Mouse (Mus musculus): ENCODE results near the gene Hmx1. TPM values are rescaled to one million over a fixed set of nuclear protein-coding genes. Genes with fewer than 3 reads are reported as not detected.

Gene Hmx1
- polyA plus RNA-seq, 1 experiment, result 0.19 TPM

DNA sequence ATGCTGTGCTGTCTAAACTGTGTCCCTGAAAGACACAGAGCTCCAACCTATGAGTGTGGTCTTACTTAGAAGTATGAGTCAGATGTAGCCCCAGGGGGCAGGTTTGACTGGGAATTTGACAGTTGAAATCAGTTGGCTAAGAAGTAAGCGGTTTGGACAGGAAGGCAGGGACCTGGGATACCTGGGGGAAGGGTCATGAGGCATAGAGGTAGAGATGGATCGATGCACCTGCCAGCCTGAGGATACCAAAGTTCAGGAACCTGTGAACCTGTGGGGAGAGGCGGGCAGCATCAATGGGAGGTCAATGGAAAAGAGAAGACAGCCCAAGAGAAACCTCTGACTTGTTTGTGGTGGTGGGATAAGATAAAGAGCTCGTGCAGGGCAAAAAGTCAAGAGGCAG lies 32.7 kb downstream of the Hmx1 start:
- Histone ChIP-seq H3K27ac (ENCODE audit: insufficient read depth, low read depth, low read length) (no peak overlapping the region), H3K4me1 (ENCODE audit: control insufficient read depth, insufficient read depth, low read length) (no peaks in the 10 kb centered on the region; the same call in 1 of the 2 replicates), H3K36me3 (ENCODE audit: control insufficient read depth, insufficient read depth, low read length) (no peaks in the 10 kb centered on the region), H3K4me3 (ENCODE audit: insufficient read depth, low read depth, low read length) (no peak overlapping the region), H3K27me3 (replicated peaks; ENCODE audit: control insufficient read depth, insufficient read depth, low read length) (no peaks in the 10 kb centered on the region)
- DNase-seq, result no peak
- 84% methylated on average over 4 of the region's 4 CpGs for WGBS
- TF ChIP-seq POLR2A (IDR thresholded peaks at IDR 0.05; ENCODE audit: low read depth, low read length) (no peak), CTCF (conservative IDR thresholded peaks at IDR 0.05; ENCODE audit: insufficient read depth, insufficient read length, low read depth, low read length) (no peak)

DNA sequence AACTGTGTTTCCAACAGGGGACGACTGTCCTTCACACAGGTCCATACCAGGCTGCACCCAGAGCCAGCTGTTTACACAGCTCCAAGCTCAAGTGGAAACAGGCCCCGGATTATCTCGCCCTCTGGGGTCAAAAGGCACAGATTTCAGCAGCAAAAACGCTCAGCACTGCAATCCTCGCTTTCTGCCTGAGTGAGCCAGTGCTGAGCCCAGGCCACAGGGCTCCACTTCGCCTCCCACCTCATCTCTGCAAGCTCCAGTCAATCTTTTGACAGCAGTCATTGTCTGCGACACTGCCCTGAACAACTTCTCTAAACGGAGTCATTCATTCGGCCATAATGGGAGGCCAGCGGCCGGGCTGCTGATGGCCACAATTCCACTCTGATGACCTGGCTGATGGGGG lies 36.3 kb downstream of the Hmx1 start:
- TF ChIP-seq POLR2A (IDR thresholded peaks at IDR 0.05; ENCODE audit: low read depth, low read length) (no peak), CTCF (conservative IDR thresholded peaks at IDR 0.05; ENCODE audit: insufficient read depth, insufficient read length, low read depth, low read length) (no peak)
- Histone ChIP-seq H3K4me3 (ENCODE audit: insufficient read depth, low read depth, low read length) (no peak overlapping the region), H3K4me1 (ENCODE audit: control insufficient read depth, insufficient read depth, low read length) (peaks cover 7% of the 10 kb centered on the region), H3K36me3 (ENCODE audit: control insufficient read depth, insufficient read depth, low read length) (no peaks in the 10 kb centered on the region), H3K27me3 (replicated peaks; ENCODE audit: control insufficient read depth, insufficient read depth, low read length) (no peaks in the 10 kb centered on the region), H3K27ac (ENCODE audit: insufficient read depth, low read depth, low read length) (no peak overlapping the region)
- DNase-seq, result peak; percentile 81
- 16% methylated on average over 11 of the region's 11 CpGs for WGBS

DNA sequence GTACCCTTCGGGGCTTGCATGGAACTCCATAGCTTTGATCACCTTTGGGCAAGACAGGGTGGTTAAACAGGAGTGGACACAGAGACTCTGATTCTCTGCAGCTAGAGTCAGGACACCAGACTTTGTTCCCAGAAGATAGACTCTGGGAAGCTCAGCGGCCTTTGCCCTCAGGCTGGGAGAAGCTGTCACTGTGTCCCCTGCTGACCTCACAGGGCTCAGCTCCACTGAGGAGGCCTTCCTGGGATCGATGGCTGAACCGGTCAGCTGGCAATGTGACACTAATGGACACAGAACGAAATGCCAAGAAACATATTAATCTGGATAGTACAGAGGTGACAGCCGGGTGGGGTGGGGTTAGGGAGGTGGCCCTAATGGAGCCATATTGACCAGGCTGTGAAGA lies 39.0 kb downstream of the Hmx1 start:
- Histone ChIP-seq H3K36me3 (ENCODE audit: control insufficient read depth, insufficient read depth, low read length) (no peaks in the 10 kb centered on the region), H3K4me3 (ENCODE audit: insufficient read depth, low read depth, low read length) (no peak overlapping the region), H3K4me1 (ENCODE audit: control insufficient read depth, insufficient read depth, low read length) (peaks cover 7% of the 10 kb centered on the region), H3K27ac (ENCODE audit: insufficient read depth, low read depth, low read length) (no peak overlapping the region), H3K27me3 (replicated peaks; ENCODE audit: control insufficient read depth, insufficient read depth, low read length) (no peaks in the 10 kb centered on the region)
- TF ChIP-seq POLR2A (IDR thresholded peaks at IDR 0.05; ENCODE audit: low read depth, low read length) (no peak), CTCF (conservative IDR thresholded peaks at IDR 0.05; ENCODE audit: insufficient read depth, insufficient read length, low read depth, low read length) (no peak)
- 42% methylated on average over 6 of the region's 6 CpGs for WGBS
- DNase-seq, result peak; percentile 87

DNA sequence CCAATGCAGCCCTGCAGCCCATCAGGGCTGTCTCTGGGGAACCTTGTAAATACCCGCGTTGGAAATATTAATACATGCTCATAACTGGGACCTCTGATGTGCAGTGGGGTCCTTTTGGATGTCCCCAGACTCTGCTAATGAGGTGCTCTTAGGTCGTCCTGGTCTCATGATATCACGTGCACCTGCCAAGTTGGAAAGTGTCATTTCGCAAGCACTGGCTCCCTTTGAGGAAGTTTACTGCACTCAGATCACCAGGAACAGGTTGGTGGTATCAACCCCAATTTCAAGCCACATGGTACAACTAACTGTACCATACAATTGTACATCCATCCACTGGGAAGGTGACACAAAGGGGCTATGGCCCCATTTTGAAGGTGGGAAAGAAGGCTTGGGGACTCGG lies 39.5 kb downstream of the Hmx1 start:
- Histone ChIP-seq H3K4me3 (ENCODE audit: insufficient read depth, low read depth, low read length) (no peak overlapping the region), H3K27ac (ENCODE audit: insufficient read depth, low read depth, low read length) (no peak overlapping the region), H3K36me3 (ENCODE audit: control insufficient read depth, insufficient read depth, low read length) (no peaks in the 10 kb centered on the region), H3K4me1 (ENCODE audit: control insufficient read depth, insufficient read depth, low read length) (peaks cover 7% of the 10 kb centered on the region), H3K27me3 (replicated peaks; ENCODE audit: control insufficient read depth, insufficient read depth, low read length) (no peaks in the 10 kb centered on the region)
- DNase-seq, result no peak
- TF ChIP-seq POLR2A (IDR thresholded peaks at IDR 0.05; ENCODE audit: low read depth, low read length) (no peak), CTCF (conservative IDR thresholded peaks at IDR 0.05; ENCODE audit: insufficient read depth, insufficient read length, low read depth, low read length) (no peak)
- 85% methylated on average over 6 of the region's 6 CpGs for WGBS

DNA sequence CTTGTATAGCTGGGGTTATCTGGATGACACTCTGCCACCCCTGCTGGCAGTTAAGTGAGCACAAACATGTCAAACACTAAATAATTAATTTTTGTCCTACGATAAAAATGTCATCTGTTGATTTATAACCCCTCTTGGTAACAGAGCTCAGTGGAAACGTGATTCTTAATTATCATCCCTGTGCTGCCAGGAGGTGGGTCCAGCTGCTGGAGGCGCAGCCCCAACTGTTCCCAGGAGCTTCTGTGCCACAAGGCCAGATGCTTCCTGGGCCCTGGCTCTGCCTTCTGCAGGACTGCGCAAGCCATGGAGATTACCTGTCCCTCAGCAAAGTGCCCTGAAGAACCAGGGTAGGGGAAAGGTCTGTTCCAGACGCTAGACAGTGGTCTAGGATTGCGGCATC lies 43.2 kb downstream of the Hmx1 start:
- TF ChIP-seq CTCF (conservative IDR thresholded peaks at IDR 0.05; ENCODE audit: insufficient read depth, insufficient read length, low read depth, low read length), result no peak
- no peak for TF ChIP-seq POLR2A (IDR thresholded peaks at IDR 0.05; ENCODE audit: low read depth, low read length)
- WGBS, result 58% methylated on average over 6 of the region's 6 CpGs
- DNase-seq, result no peak
- H3K4me1 ChIP-seq (ENCODE audit: control insufficient read depth, insufficient read depth, low read length), result peaks cover 7% of the 10 kb centered on the region
- no peaks in the 10 kb centered on the region for H3K27me3 ChIP-seq (replicated peaks; ENCODE audit: control insufficient read depth, insufficient read depth, low read length)
- H3K36me3 ChIP-seq (ENCODE audit: control insufficient read depth, insufficient read depth, low read length), result no peaks in the 10 kb centered on the region
- no peak overlapping the region for H3K4me3 ChIP-seq (ENCODE audit: insufficient read depth, low read depth, low read length)
- no peak overlapping the region for H3K27ac ChIP-seq (ENCODE audit: insufficient read depth, low read depth, low read length)

DNA sequence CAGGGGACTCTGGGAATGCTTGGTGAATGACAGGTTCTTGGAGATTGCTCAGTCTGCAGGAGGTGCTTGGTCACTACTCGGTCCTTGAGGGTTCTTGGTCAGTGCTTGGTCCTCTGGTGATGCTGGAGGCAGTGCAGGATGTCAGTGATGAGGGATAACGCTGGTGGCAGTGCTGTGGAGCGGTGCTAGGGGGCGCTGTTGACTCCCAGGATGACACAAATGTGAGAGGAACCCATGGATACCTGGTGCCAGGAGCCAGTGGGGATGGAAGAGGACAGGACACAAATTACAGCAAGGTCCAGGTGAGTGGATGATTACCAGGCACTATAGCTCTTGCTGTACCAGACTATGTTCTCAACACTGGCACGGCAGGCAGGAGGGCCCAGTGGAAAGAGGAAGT lies 45.1 kb downstream of the Hmx1 start:
- Histone ChIP-seq H3K27me3 (replicated peaks; ENCODE audit: control insufficient read depth, insufficient read depth, low read length) (no peaks in the 10 kb centered on the region), H3K27ac (ENCODE audit: insufficient read depth, low read depth, low read length) (no peak overlapping the region), H3K4me3 (ENCODE audit: insufficient read depth, low read depth, low read length) (no peak overlapping the region), H3K4me1 (ENCODE audit: control insufficient read depth, insufficient read depth, low read length) (no peaks in the 10 kb centered on the region), H3K36me3 (ENCODE audit: control insufficient read depth, insufficient read depth, low read length) (no peaks in the 10 kb centered on the region)
- DNase-seq, result no peak
- 38% methylated on average over 5 of the region's 5 CpGs for WGBS
- TF ChIP-seq POLR2A (IDR thresholded peaks at IDR 0.05; ENCODE audit: low read depth, low read length) (no peak), CTCF (conservative IDR thresholded peaks at IDR 0.05; ENCODE audit: insufficient read depth, insufficient read length, low read depth, low read length) (peak; percentile 35; the same call in 1 of the 2 replicates)

DNA sequence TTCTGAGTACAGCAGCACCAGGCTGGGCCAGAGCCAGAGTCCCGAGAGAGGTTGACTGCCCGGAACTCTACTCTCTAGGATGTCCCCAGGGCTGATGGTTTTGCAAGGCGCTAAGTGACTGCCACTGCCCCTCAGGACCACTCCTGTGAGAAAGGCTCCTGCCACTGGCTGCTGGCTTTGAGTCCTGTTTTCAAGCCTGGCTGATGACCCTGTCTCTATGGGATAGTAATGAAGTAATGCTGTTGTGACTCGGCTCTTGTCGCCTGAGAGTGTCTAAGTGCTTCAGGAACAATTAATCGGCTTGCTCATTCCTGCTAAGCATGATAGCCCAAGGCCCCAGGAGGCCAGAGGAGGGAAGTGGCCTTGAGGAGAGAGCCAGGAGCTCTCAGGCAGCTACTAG lies 45.8 kb downstream of the Hmx1 start:
- no peaks in the 10 kb centered on the region for H3K36me3 ChIP-seq (ENCODE audit: control insufficient read depth, insufficient read depth, low read length)
- no peaks in the 10 kb centered on the region for H3K27me3 ChIP-seq (replicated peaks; ENCODE audit: control insufficient read depth, insufficient read depth, low read length)
- no peak overlapping the region for H3K27ac ChIP-seq (ENCODE audit: insufficient read depth, low read depth, low read length)
- H3K4me1 ChIP-seq (ENCODE audit: control insufficient read depth, insufficient read depth, low read length), result no peaks in the 10 kb centered on the region
- TF ChIP-seq POLR2A (IDR thresholded peaks at IDR 0.05; ENCODE audit: low read depth, low read length) (no peak), CTCF (conservative IDR thresholded peaks at IDR 0.05; ENCODE audit: insufficient read depth, insufficient read length, low read depth, low read length) (no peak)
- no peak overlapping the region for H3K4me3 ChIP-seq (ENCODE audit: insufficient read depth, low read depth, low read length)
- DNase-seq, result no peak
- WGBS, result 38% methylated on average over 6 of the region's 6 CpGs

DNA sequence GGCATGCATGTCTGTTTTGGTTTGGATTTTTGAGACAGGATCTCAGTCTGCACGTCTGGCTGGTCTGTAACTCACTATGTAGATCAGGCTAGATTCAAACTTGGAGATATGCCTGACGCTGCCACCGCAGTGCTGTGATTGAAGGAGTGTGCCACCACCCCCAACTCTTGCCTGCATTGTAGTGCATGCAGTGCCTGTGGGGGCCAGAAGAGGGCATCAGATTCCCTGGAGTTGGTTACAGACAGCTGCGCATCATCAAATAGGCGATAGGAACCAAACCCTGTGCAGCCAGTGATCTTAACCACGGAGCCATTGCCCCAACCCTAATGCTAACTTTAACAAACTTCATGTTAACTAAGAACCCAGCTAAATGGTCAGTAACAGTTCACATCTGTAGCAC lies 49.9 kb downstream of the Hmx1 start:
- H3K4me1 ChIP-seq (ENCODE audit: control insufficient read depth, insufficient read depth, low read length), result no peaks in the 10 kb centered on the region
- 82% methylated on average over 6 of the region's 6 CpGs for WGBS
- DNase-seq, result no peak
- H3K27me3 ChIP-seq (replicated peaks; ENCODE audit: control insufficient read depth, insufficient read depth, low read length), result no peaks in the 10 kb centered on the region
- no peak overlapping the region for H3K4me3 ChIP-seq (ENCODE audit: insufficient read depth, low read depth, low read length)
- no peak overlapping the region for H3K27ac ChIP-seq (ENCODE audit: insufficient read depth, low read depth, low read length)
- TF ChIP-seq POLR2A (IDR thresholded peaks at IDR 0.05; ENCODE audit: low read depth, low read length) (no peak), CTCF (conservative IDR thresholded peaks at IDR 0.05; ENCODE audit: insufficient read depth, insufficient read length, low read depth, low read length) (no peak)
- H3K36me3 ChIP-seq (ENCODE audit: control insufficient read depth, insufficient read depth, low read length), result no peaks in the 10 kb centered on the region
